Mouse (Mus musculus) gastrocnemius, postnatal 4 days (tissue): Measurements from ENCODE around the gene Iqch. TPM values are rescaled to one million over a fixed set of nuclear protein-coding genes. Genes with fewer than 3 reads are reported as not detected.
A peak's percentile ranks its signal among the peaks of the same experiment; 100 is the strongest.
"Not testable (repeated sequence)": the region's sequence is repeated elsewhere in the genome, so short reads cannot be mapped to it uniquely, and the experiment has no call there.

Experiments
- DNase-seq, 2 experiments: peaks; one replicate each; pipeline ENCODE4 v3.0.0; 2021 to 2022; ENCODE audit warnings: low spot score in 2 of 2, mixed read lengths in 2 of 2
- total RNA-seq, 2 experiments: library from RNA; stranded (reverse); gene quantifications; 2 replicates each; pipeline ENCODE4 v1.2.3; 2021

The Iqch gene
- total RNA-seq, 2 experiments from 2014 or later, result not detected

GRCm38 (mm10) chr9:63568808-63569207 lies 33.5 kb downstream of the Iqch start:
- DNase-seq, result peak in 1 of 2 experiments; percentile 43

- no peak for DNase-seq
Observed at GRCm38 (mm10) chr9:63568314-63568713, 34.0 kb downstream of the Iqch start.

- no peak for DNase-seq
Observed at GRCm38 (mm10) chr9:63563436-63563835, 38.9 kb downstream of the Iqch start.

GRCm38 (mm10) chr9:63561931-63562330 lies 40.4 kb downstream of the Iqch start:
- no peak for DNase-seq

- DNase-seq, result no peak
Observed at GRCm38 (mm10) chr9:63556933-63557332, 45.4 kb downstream of the Iqch start.

GRCm38 (mm10) chr9:63556316-63556715 lies 46.0 kb downstream of the Iqch start:
- no peak for DNase-seq

GRCm38 (mm10) chr9:63555460-63555990 lies 46.8 kb downstream of the Iqch start:
- DNase-seq, result no peak

GRCm38 (mm10) chr9:63553628-63554027 lies 48.7 kb downstream of the Iqch start:
- DNase-seq, result no peak

GRCm38 (mm10) chr9:63550701-63551100 lies 51.6 kb downstream of the Iqch start:
- not testable (repeated sequence) for DNase-seq

GRCm38 (mm10) chr9:63548966-63549365 lies 53.3 kb downstream of the Iqch start:
- DNase-seq, result no peak

GRCm38 (mm10) chr9:63541926-63542325 lies 60.4 kb downstream of the Iqch start:
- no peak for DNase-seq

- no peak for DNase-seq
Observed at GRCm38 (mm10) chr9:63541301-63541700, 61.0 kb downstream of the Iqch start.

GRCm38 (mm10) chr9:63537489-63537888 lies 64.8 kb downstream of the Iqch start:
- DNase-seq, result no peak

GRCm38 (mm10) chr9:63535042-63535441 lies 67.3 kb downstream of the Iqch start:
- DNase-seq, result peak in 1 of 2 experiments; percentile 45

- no peak for DNase-seq
Observed at GRCm38 (mm10) chr9:63534371-63534780, 67.9 kb downstream of the Iqch start.

GRCm38 (mm10) chr9:63532966-63533711 lies 69.2 kb downstream of the Iqch start:
- DNase-seq, result no peak

- DNase-seq, result no peak
Observed at GRCm38 (mm10) chr9:63523937-63524253, 78.4 kb downstream of the Iqch start.

GRCm38 (mm10) chr9:63523251-63523936 lies 78.9 kb downstream of the Iqch start:
- no peak for DNase-seq

- no peak for DNase-seq
Observed at GRCm38 (mm10) chr9:63512851-63513250, 89.4 kb downstream of the Iqch start.

GRCm38 (mm10) chr9:63511034-63511433 lies 91.3 kb downstream of the Iqch start:
- DNase-seq, result no peak

- no peak for DNase-seq
Observed at GRCm38 (mm10) chr9:63507110-63507509, 95.2 kb downstream of the Iqch start.

GRCm38 (mm10) chr9:63503890-63504289 lies 98.4 kb downstream of the Iqch start:
- DNase-seq, result no peak

GRCm38 (mm10) chr9:63501516-63501915 lies 100.8 kb downstream of the Iqch start:
- no peak for DNase-seq
